16 mouse cellular contexts compared by ENCODE assay signal in genomic region chr16:55435139-55435968, GRCm38 (mm10).
DNase-seq lines count a peak whose midpoint lies in the region; ATAC-seq and TF ChIP-seq lines count a peak whose summit lies in the region.
"Had no signal": no experiment of that assay in that cellular context is flagged by ENCODE, and none has a peak within 500 bp of the region (broad histone marks: within the 10 kb centered on the region; RNA-seq: fewer than 3 reads in every experiment).

No protein-coding gene starts in this region.

- peak; percentile 63 for ATAC-seq in hindbrain, embryonic 16.5 days
- no peak for ATAC-seq in hindbrain, embryonic 13.5 days (ENCODE audit: low FRiP score)
- 0 out of 2 replicates have a peak, but pooled peaks have one; percentile 30 for ATAC-seq in midbrain, embryonic 11.5 days (ENCODE audit: low FRiP score)
- no peak for ATAC-seq in midbrain, embryonic 14.5 days (ENCODE audit: low FRiP score, low TSS enrichment)
- ATAC-seq in forebrain, embryonic 16.5 days, result peak; percentile 57
- no peak for ATAC-seq in midbrain, postnatal 0 days (ENCODE audit: low FRiP score)
- ATAC-seq: CD4-positive, CD25-positive, alpha-beta regulatory T cell, adult 4 months; lung, postnatal 0 days had no signal

- WGBS in hindbrain, embryonic 16.5 days, result 42% methylated on average over 4 of the region's 4 CpGs
- WGBS in hindbrain, embryonic 13.5 days, result 54% methylated on average over 4 of the region's 4 CpGs
- 68% methylated on average over 4 of the region's 4 CpGs for WGBS in midbrain, embryonic 11.5 days
- 57% methylated on average over 4 of the region's 4 CpGs for WGBS in midbrain, embryonic 14.5 days
- 45% methylated on average over 4 of the region's 4 CpGs for WGBS in forebrain, embryonic 16.5 days
- 52% methylated on average over 4 of the region's 4 CpGs for WGBS in midbrain, postnatal 0 days
- WGBS in cerebellum, adult 2 months, result 35% methylated on average over 4 of the region's 4 CpGs

- H3K4me3 ChIP-seq in hindbrain, embryonic 16.5 days (ENCODE audit: low read length), result no peak overlapping the region
- no peak overlapping the region for H3K4me3 ChIP-seq in hindbrain, embryonic 13.5 days
- no peak overlapping the region for H3K4me3 ChIP-seq in midbrain, embryonic 11.5 days (ENCODE audit: low read depth, low read length)
- no peak overlapping the region for H3K4me3 ChIP-seq in midbrain, embryonic 14.5 days (replicated peaks; ENCODE audit: low read depth, low read length)
- no peak overlapping the region for H3K4me3 ChIP-seq in forebrain, embryonic 16.5 days (replicated peaks; ENCODE audit: low read length)
- no peak overlapping the region for H3K4me3 ChIP-seq in midbrain, postnatal 0 days (ENCODE audit: low read depth, low read length)
- no peak overlapping the region for H3K4me3 ChIP-seq in cerebellum, adult 2 months (replicated peaks; ENCODE audit: insufficient read depth, low read depth, low read length)
- H3K4me3 ChIP-seq: heart, embryonic 13.5 days; megakaryocyte, embryonic 14.5 days had no signal

- H3K4me1 ChIP-seq in hindbrain, embryonic 16.5 days (ENCODE audit: control insufficient read depth, insufficient read depth, low read depth, low read length), result no peaks in the 10 kb centered on the region
- H3K4me1 ChIP-seq in hindbrain, embryonic 13.5 days (replicated peaks), result peaks cover 8% of the 10 kb centered on the region
- no peaks in the 10 kb centered on the region for H3K4me1 ChIP-seq in midbrain, embryonic 11.5 days (ENCODE audit: control insufficient read depth, insufficient read depth, low read length)
- H3K4me1 ChIP-seq in midbrain, embryonic 14.5 days (ENCODE audit: control insufficient read depth, insufficient read depth, low read length), result peaks cover 5% of the 10 kb centered on the region; the same call in 1 of the 2 replicates
- H3K4me1 ChIP-seq in forebrain, embryonic 16.5 days (replicated peaks; ENCODE audit: control insufficient read depth, insufficient read depth, low read length), result peaks cover 3% of the 10 kb centered on the region; the same call in 1 of the 2 replicates
- no peaks in the 10 kb centered on the region for H3K4me1 ChIP-seq in midbrain, postnatal 0 days (ENCODE audit: insufficient read depth, low read length)
- no peaks in the 10 kb centered on the region for H3K4me1 ChIP-seq in cerebellum, adult 2 months (ENCODE audit: control insufficient read depth, insufficient read depth, low read length)
- H3K4me1 ChIP-seq: heart, embryonic 13.5 days; megakaryocyte, embryonic 14.5 days had no signal

- no peak for TF ChIP-seq CTCF in midbrain, postnatal 0 days (IDR thresholded peaks at IDR 0.05)
- no peak for TF ChIP-seq CTCF in cerebellum, adult 2 months (IDR thresholded peaks at IDR 0.05; ENCODE audit: borderline replicate concordance, insufficient read depth, low read depth, low read length)

- H3K4me2 ChIP-seq in hindbrain, embryonic 16.5 days (ENCODE audit: low read length), result no peak overlapping the region
- no peak overlapping the region for H3K4me2 ChIP-seq in hindbrain, embryonic 13.5 days
- H3K4me2 ChIP-seq in midbrain, embryonic 11.5 days, result no peak overlapping the region
- no peak overlapping the region for H3K4me2 ChIP-seq in midbrain, embryonic 14.5 days (ENCODE audit: low read length)
- H3K4me2 ChIP-seq in forebrain, embryonic 16.5 days (ENCODE audit: low read length), result no peak overlapping the region
- no peak overlapping the region for H3K4me2 ChIP-seq in midbrain, postnatal 0 days (ENCODE audit: low read depth, low read length, poor library complexity, severe bottlenecking)
- H3K4me2 ChIP-seq: heart, embryonic 13.5 days had no signal

- H3K9ac ChIP-seq in hindbrain, embryonic 16.5 days (ENCODE audit: low read depth, low read length), result no peak overlapping the region
- H3K9ac ChIP-seq in hindbrain, embryonic 13.5 days, result no peak overlapping the region
- no peak overlapping the region for H3K9ac ChIP-seq in midbrain, embryonic 11.5 days (ENCODE audit: low read length)
- H3K9ac ChIP-seq in midbrain, embryonic 14.5 days (replicated peaks; ENCODE audit: low read length), result no peak overlapping the region
- no peak overlapping the region for H3K9ac ChIP-seq in forebrain, embryonic 16.5 days (replicated peaks; ENCODE audit: low read depth, low read length)
- no peak overlapping the region for H3K9ac ChIP-seq in midbrain, postnatal 0 days (replicated peaks; ENCODE audit: low read length, poor library complexity, severe bottlenecking)
- H3K9ac ChIP-seq: heart, embryonic 13.5 days; liver, embryonic 14.5 days had no signal

- no peaks in the 10 kb centered on the region for H3K27me3 ChIP-seq in hindbrain, embryonic 16.5 days (replicated peaks; ENCODE audit: control insufficient read depth, insufficient read depth, low read length)
- H3K27me3 ChIP-seq in hindbrain, embryonic 13.5 days, result no peaks in the 10 kb centered on the region
- H3K27me3 ChIP-seq in midbrain, embryonic 11.5 days (ENCODE audit: control insufficient read depth, insufficient read depth, low read length), result no peaks in the 10 kb centered on the region
- no peaks in the 10 kb centered on the region for H3K27me3 ChIP-seq in midbrain, embryonic 14.5 days (ENCODE audit: control insufficient read depth, insufficient read depth, low read length)
- H3K27me3 ChIP-seq in forebrain, embryonic 16.5 days (replicated peaks; ENCODE audit: control insufficient read depth, insufficient read depth, low read length), result no peaks in the 10 kb centered on the region
- no peaks in the 10 kb centered on the region for H3K27me3 ChIP-seq in midbrain, postnatal 0 days (ENCODE audit: insufficient read depth, low read length)
- H3K27me3 ChIP-seq in cerebellum, adult 2 months (ENCODE audit: control insufficient read depth, insufficient read depth, low read length), result no peaks in the 10 kb centered on the region
- H3K27me3 ChIP-seq: heart, embryonic 13.5 days; megakaryocyte, embryonic 14.5 days had no signal

- H3K9me3 ChIP-seq in hindbrain, embryonic 16.5 days (ENCODE audit: control insufficient read depth, low read length), result no peaks in the 10 kb centered on the region
- H3K9me3 ChIP-seq in hindbrain, embryonic 13.5 days, result no peaks in the 10 kb centered on the region
- no peaks in the 10 kb centered on the region for H3K9me3 ChIP-seq in midbrain, embryonic 11.5 days (ENCODE audit: control insufficient read depth, low read length)
- no peaks in the 10 kb centered on the region for H3K9me3 ChIP-seq in midbrain, embryonic 14.5 days (ENCODE audit: control insufficient read depth, low read length)
- H3K9me3 ChIP-seq in forebrain, embryonic 16.5 days (ENCODE audit: control insufficient read depth, low read length), result no peaks in the 10 kb centered on the region
- H3K9me3 ChIP-seq in midbrain, postnatal 0 days (ENCODE audit: low read length), result no peaks in the 10 kb centered on the region
- H3K9me3 ChIP-seq: heart, embryonic 13.5 days had no signal

- TF ChIP-seq POLR2A in cerebellum, adult 2 months (IDR thresholded peaks at IDR 0.05; ENCODE audit: borderline replicate concordance, insufficient read depth, low read length), result no peak

- H3K27ac ChIP-seq in hindbrain, embryonic 16.5 days (ENCODE audit: low read depth, low read length), result no peak overlapping the region
- no peak overlapping the region for H3K27ac ChIP-seq in hindbrain, embryonic 13.5 days
- no peak overlapping the region for H3K27ac ChIP-seq in midbrain, embryonic 11.5 days (ENCODE audit: low read depth, low read length)
- no peak overlapping the region for H3K27ac ChIP-seq in midbrain, embryonic 14.5 days (replicated peaks; ENCODE audit: low read depth, low read length)
- no peak overlapping the region for H3K27ac ChIP-seq in forebrain, embryonic 16.5 days (ENCODE audit: low read length)
- H3K27ac ChIP-seq in midbrain, postnatal 0 days (ENCODE audit: low read depth, low read length), result no peak overlapping the region
- no peak overlapping the region for H3K27ac ChIP-seq in cerebellum, adult 2 months (ENCODE audit: insufficient read depth, low read length)
- H3K27ac ChIP-seq: heart, embryonic 13.5 days; liver, embryonic 14.5 days had no signal

- no peaks in the 10 kb centered on the region for H3K36me3 ChIP-seq in hindbrain, embryonic 16.5 days (ENCODE audit: control insufficient read depth, insufficient read depth, low read length)
- no peaks in the 10 kb centered on the region for H3K36me3 ChIP-seq in hindbrain, embryonic 13.5 days
- H3K36me3 ChIP-seq in midbrain, embryonic 11.5 days (ENCODE audit: control insufficient read depth, insufficient read depth, low read length), result no peaks in the 10 kb centered on the region
- H3K36me3 ChIP-seq in midbrain, embryonic 14.5 days (ENCODE audit: control insufficient read depth, insufficient read depth, low read length), result no peaks in the 10 kb centered on the region
- no peaks in the 10 kb centered on the region for H3K36me3 ChIP-seq in forebrain, embryonic 16.5 days (ENCODE audit: control insufficient read depth, insufficient read depth)
- no peaks in the 10 kb centered on the region for H3K36me3 ChIP-seq in midbrain, postnatal 0 days (ENCODE audit: insufficient read depth, low read length)
- H3K36me3 ChIP-seq: heart, embryonic 13.5 days had no signal

- peak; percentile 14 for DNase-seq in midbrain, embryonic 11.5 days (ENCODE audit: low spot score, missing footprints)
- no peak for DNase-seq in midbrain, embryonic 14.5 days
- peak; percentile 12 for DNase-seq in midbrain, postnatal 0 days (ENCODE audit: low spot score)
- no peak for DNase-seq in cerebellum, adult 2 months
- DNase-seq: adrenal gland, adult 2 months; cerebellum, adult 8-10 months; heart, postnatal 4 days; kidney, adult 11 months had no signal

Comparison
In these comparisons a context has a peak if more than half of its experiments do, and no peak if none do; other contexts are left out.
1. ATAC-seq: peak in hindbrain, embryonic 16.5 days (single experiment), midbrain, embryonic 11.5 days (single experiment) and forebrain, embryonic 16.5 days (single experiment); none in hindbrain, embryonic 13.5 days (single experiment), midbrain, embryonic 14.5 days (single experiment) and midbrain, postnatal 0 days (single experiment).
2. DNase-seq: peak in midbrain, embryonic 11.5 days (single experiment) and midbrain, postnatal 0 days (single experiment); none in midbrain, embryonic 14.5 days (single experiment) and cerebellum, adult 2 months (0 of 2).